Mouse (Mus musculus): ENCODE data around the gene Trpc1. TPM values are rescaled to one million over a fixed set of nuclear protein-coding genes. Genes with fewer than 3 reads are reported as not detected.

Trpc1 gene
- polyA plus RNA-seq, 1 experiment from 2014 or later, result 3.2 TPM

DNA sequence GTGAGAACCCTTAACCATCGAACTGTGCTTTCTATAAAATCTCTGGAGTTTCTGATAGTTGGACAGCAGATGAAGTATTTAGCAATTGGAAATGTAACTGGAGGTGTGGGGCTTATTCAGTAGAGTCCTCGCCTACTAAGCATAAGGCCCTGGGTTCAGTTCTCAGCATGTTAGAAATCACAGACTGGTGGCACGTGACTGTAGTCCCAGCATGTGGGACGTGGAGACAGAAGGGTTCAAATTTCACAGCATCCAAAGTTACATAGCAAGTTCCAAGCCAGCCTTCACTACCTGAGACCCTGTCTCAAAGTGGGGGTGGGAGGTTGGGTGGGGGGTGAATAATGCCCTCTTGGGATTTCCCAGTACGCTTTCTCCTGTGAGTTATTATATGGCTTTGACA lies 81.9 kb downstream of the Trpc1 start:
- Histone ChIP-seq H3K4me3 (ENCODE audit: low read depth, low read length) (no peak overlapping the region), H3K4me1 (ENCODE audit: control insufficient read depth, insufficient read depth, low read length) (no peaks in the 10 kb centered on the region), H3K9me3 (ENCODE audit: control insufficient read depth, low read length) (no peaks in the 10 kb centered on the region), H3K27ac (ENCODE audit: low read depth, low read length) (no peak overlapping the region), H3K36me3 (ENCODE audit: control insufficient read depth, insufficient read depth, low read length) (no peaks in the 10 kb centered on the region), H3K9ac (ENCODE audit: low read length) (no peak overlapping the region), H3K27me3 (ENCODE audit: control insufficient read depth, insufficient read depth, low read length) (no peaks in the 10 kb centered on the region), H3K4me2 (ENCODE audit: low read depth) (no peak overlapping the region)
- no peak for DNase-seq (ENCODE audit: low spot score)
- no peak for ATAC-seq (ENCODE audit: insufficient read depth, low FRiP score, low TSS enrichment)
- 67% methylated on average over 5 of the region's 5 CpGs for WGBS

DNA sequence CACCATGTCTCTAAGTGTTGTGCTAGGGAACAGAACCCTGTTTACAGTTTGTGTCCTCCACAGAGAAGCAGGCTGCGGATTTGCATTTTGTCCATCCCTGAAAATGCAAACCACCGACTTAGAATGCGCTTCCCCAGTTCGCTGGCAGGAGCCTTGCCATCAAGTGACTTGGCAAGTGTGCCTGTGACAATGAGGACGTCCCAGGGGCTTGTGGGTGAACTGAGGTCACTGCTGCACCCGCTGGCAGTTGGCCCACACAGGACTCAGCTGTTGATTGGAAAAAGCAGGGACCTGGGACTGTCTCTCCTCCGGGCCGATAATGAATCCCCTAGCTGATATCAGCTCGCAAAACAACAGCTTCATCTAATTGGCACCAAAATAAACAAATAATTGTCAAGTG lies 82.3 kb downstream of the Trpc1 start:
- Histone ChIP-seq H3K4me3 (ENCODE audit: low read depth, low read length) (no peak overlapping the region), H3K27me3 (ENCODE audit: control insufficient read depth, insufficient read depth, low read length) (no peaks in the 10 kb centered on the region), H3K9me3 (ENCODE audit: control insufficient read depth, low read length) (no peaks in the 10 kb centered on the region), H3K27ac (ENCODE audit: low read depth, low read length) (no peak overlapping the region), H3K4me1 (ENCODE audit: control insufficient read depth, insufficient read depth, low read length) (no peaks in the 10 kb centered on the region), H3K4me2 (ENCODE audit: low read depth) (no peak overlapping the region), H3K9ac (ENCODE audit: low read length) (no peak overlapping the region), H3K36me3 (ENCODE audit: control insufficient read depth, insufficient read depth, low read length) (no peaks in the 10 kb centered on the region)
- WGBS, result 48% methylated on average over 9 of the region's 9 CpGs
- no peak for ATAC-seq (ENCODE audit: insufficient read depth, low FRiP score, low TSS enrichment)
- no peak for DNase-seq (ENCODE audit: low spot score)

GRCm38 (mm10) chr9:95665835-95666234 lies 84.3 kb downstream of the Trpc1 start:
- WGBS, result 82% methylated on average over 6 of the region's 6 CpGs
- Histone ChIP-seq H3K27me3 (ENCODE audit: control insufficient read depth, insufficient read depth, low read length) (no peaks in the 10 kb centered on the region), H3K4me3 (ENCODE audit: low read depth, low read length) (no peak overlapping the region), H3K4me1 (ENCODE audit: control insufficient read depth, insufficient read depth, low read length) (no peaks in the 10 kb centered on the region), H3K9ac (ENCODE audit: low read length) (no peak overlapping the region), H3K27ac (ENCODE audit: low read depth, low read length) (no peak overlapping the region), H3K9me3 (ENCODE audit: control insufficient read depth, low read length) (no peaks in the 10 kb centered on the region), H3K36me3 (ENCODE audit: control insufficient read depth, insufficient read depth, low read length) (no peaks in the 10 kb centered on the region), H3K4me2 (ENCODE audit: low read depth) (no peak overlapping the region)
- ATAC-seq (ENCODE audit: insufficient read depth, low FRiP score, low TSS enrichment) (no peak), DNase-seq (ENCODE audit: low spot score) (no peak)

DNA sequence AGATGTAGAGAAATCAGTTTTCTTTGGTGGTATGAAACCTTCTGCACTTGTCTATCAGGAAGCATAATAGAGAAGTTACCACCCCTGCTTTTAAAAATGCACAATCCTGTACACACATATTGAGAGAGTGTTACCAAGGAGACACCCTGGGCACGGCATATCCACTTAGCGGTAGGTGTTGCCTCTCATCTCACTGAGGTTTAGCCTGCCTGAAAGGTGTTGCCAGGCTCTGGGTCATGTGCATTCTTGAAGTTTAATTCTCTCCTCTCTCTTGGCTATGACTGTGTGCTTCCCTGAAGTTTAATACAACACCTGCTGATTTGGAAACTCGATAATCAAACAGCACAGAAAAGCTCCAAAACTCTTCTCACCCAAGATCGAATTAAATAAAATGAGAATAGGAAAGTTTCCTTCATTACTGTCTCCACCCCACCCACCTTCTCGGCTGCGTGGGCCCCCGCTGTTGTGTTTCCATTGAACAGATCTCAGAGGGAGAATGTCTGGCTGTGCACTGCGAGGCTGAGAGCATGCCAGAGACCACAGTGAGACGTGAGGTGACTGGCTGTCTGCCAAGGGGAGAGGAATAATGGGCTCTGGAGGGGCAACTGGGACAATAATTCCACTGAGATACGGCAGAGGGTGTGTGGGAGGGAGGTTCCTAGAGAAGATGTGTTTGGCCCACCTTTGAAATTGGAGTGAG lies 85.7 kb downstream of the Trpc1 start:
- H3K9me3 ChIP-seq (ENCODE audit: control insufficient read depth, low read length), result no peaks in the 10 kb centered on the region
- DNase-seq (ENCODE audit: low spot score) (no peak), ATAC-seq (ENCODE audit: insufficient read depth, low FRiP score, low TSS enrichment) (no peak)
- no peak overlapping the region for H3K4me3 ChIP-seq (ENCODE audit: low read depth, low read length)
- no peaks in the 10 kb centered on the region for H3K4me1 ChIP-seq (ENCODE audit: control insufficient read depth, insufficient read depth, low read length)
- no peaks in the 10 kb centered on the region for H3K27me3 ChIP-seq (ENCODE audit: control insufficient read depth, insufficient read depth, low read length)
- H3K4me2 ChIP-seq (ENCODE audit: low read depth), result no peak overlapping the region
- H3K9ac ChIP-seq (ENCODE audit: low read length), result no peak overlapping the region
- no peaks in the 10 kb centered on the region for H3K36me3 ChIP-seq (ENCODE audit: control insufficient read depth, insufficient read depth, low read length)
- WGBS, result 74% methylated on average over 10 of the region's 10 CpGs
- H3K27ac ChIP-seq (ENCODE audit: low read depth, low read length), result no peak overlapping the region

DNA sequence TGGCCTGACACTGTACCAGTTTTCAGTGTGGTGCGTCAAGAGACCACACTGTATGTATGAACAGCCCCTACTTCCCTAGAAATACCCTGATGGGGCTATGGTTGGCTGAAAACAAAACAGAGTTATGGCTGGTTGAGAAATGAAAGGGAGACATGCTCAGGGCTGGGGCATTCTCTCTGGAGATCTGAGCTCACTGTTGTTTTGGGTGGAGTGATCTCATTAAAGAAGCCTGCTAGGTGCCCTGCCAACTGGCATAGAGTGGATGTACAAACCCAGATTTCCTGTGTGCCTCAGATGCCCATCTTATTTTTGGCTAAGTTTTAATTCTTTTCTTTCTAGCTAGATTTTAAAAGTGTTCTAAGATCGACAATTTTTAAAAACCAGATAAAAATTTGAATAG lies 92.2 kb downstream of the Trpc1 start:
- no peak overlapping the region for H3K4me2 ChIP-seq (ENCODE audit: low read depth)
- no peaks in the 10 kb centered on the region for H3K4me1 ChIP-seq (ENCODE audit: control insufficient read depth, insufficient read depth, low read length)
- no peaks in the 10 kb centered on the region for H3K9me3 ChIP-seq (ENCODE audit: control insufficient read depth, low read length)
- no peaks in the 10 kb centered on the region for H3K27me3 ChIP-seq (ENCODE audit: control insufficient read depth, insufficient read depth, low read length)
- no peak overlapping the region for H3K27ac ChIP-seq (ENCODE audit: low read depth, low read length)
- H3K36me3 ChIP-seq (ENCODE audit: control insufficient read depth, insufficient read depth, low read length), result no peaks in the 10 kb centered on the region
- H3K4me3 ChIP-seq (ENCODE audit: low read depth, low read length), result no peak overlapping the region
- H3K9ac ChIP-seq (ENCODE audit: low read length), result no peak overlapping the region
- WGBS, result 90% methylated on average over 2 of the region's 2 CpGs
- DNase-seq (ENCODE audit: low spot score) (no peak), ATAC-seq (ENCODE audit: insufficient read depth, low FRiP score, low TSS enrichment) (no peak)

Other genes with a start within 250 kb of the Trpc1 start
- 119 and 133 TPM in 2 replicates for gene U2surp, start 238.4 kb downstream of the Trpc1 start, polyA plus RNA-seq (2014; fragmentation: Nextera tagmentation; extraction: Ambion mirVana)
- gene Paqr9, start 190.7 kb downstream of the Trpc1 start, polyA plus RNA-seq (2014; fragmentation: Nextera tagmentation; extraction: Ambion mirVana), result 0.59 and 0.80 TPM in 2 replicates
- gene Pcolce2, start 112.8 kb downstream of the Trpc1 start, polyA plus RNA-seq (2014; fragmentation: Nextera tagmentation; extraction: Ambion mirVana), result 2.1 and 2.8 TPM in 2 replicates
- 3.5 and 5.8 TPM in 2 replicates for gene Pls1, start 94.9 kb upstream of the Trpc1 start, polyA plus RNA-seq (2014; fragmentation: Nextera tagmentation; extraction: Ambion mirVana)
- gene Atr, start 107.2 kb upstream of the Trpc1 start, polyA plus RNA-seq (2014; fragmentation: Nextera tagmentation; extraction: Ambion mirVana), result 17.7 and 21.0 TPM in 2 replicates
- 13.9 and 17.3 TPM in 2 replicates for gene Xrn1, start 204.4 kb upstream of the Trpc1 start, polyA plus RNA-seq (2014; fragmentation: Nextera tagmentation; extraction: Ambion mirVana)